Mouse (Mus musculus) hindbrain, embryonic 15.5 days (tissue): ENCODE results near the gene Gm20855. TPM values are rescaled to one million over a fixed set of nuclear protein-coding genes. Genes with fewer than 3 reads are reported as not detected.
"Not testable (repeated sequence)": the region's sequence is repeated elsewhere in the genome, so short reads cannot be mapped to it uniquely, and the experiment has no call there.

Source experiments
- ATAC-seq: fragments of 200-750 bp; cut with Nextera tagmentation; 2 replicates; pipeline ENCODE4 v1.8.0; 2017; ENCODE audit warnings: low read depth, moderate number of reproducible peaks, moderate TSS enrichment; ENCODE audit not compliant: low FRiP score
- H3K27ac ChIP-seq: fragments of 300-500 bp; sonication (generic); replicated peaks from 2 replicates; pipeline ENCODE4 v1.5.1; 2015; ENCODE audit warnings: mild to moderate bottlenecking, inconsistent platforms
- H3K27me3 ChIP-seq: fragments of 300-500 bp; sonication (generic); 2 replicates; pipeline ENCODE4 v1.6.1; 2015; ENCODE audit warnings: control low read depth, inconsistent platforms
- H3K36me3 ChIP-seq: fragments of 300-500 bp; sonication (generic); 2 replicates; pipeline ENCODE4 v1.6.1; 2015; ENCODE audit warnings: control low read depth, inconsistent platforms
- H3K4me1 ChIP-seq: fragments of 300-500 bp; sonication (generic); replicated peaks from 2 replicates; pipeline ENCODE4 v1.6.1; 2015; ENCODE audit warnings: control low read depth, inconsistent platforms
- H3K4me2 ChIP-seq: fragments of 300-500 bp; sonication (generic); 2 replicates; pipeline ENCODE4 v1.6.1; 2015; ENCODE audit warnings: moderate library complexity, mild to moderate bottlenecking, inconsistent platforms
- H3K4me3 ChIP-seq: fragments of 300-500 bp; sonication (generic); 2 replicates; pipeline ENCODE4 v1.5.1; 2015; ENCODE audit warnings: mild to moderate bottlenecking, inconsistent platforms
- H3K9ac ChIP-seq: fragments of 300-500 bp; sonication (generic); 2 replicates; pipeline ENCODE4 v1.6.1; 2015; ENCODE audit warnings: inconsistent platforms
- H3K9me3 ChIP-seq: fragments of 300-500 bp; sonication (generic); 2 replicates; pipeline ENCODE4 v1.6.1; 2016; ENCODE audit warnings: control low read depth, inconsistent platforms
- WGBS: fragments of 180-500 bp; shearing (Covaris S2); methylation state at CpG from one replicate; pipeline ENCODE4 v1.1.7; 2015; 5-methylcytosine and 5-hydroxymethylcytosine counted together
- polyA plus RNA-seq: library from polyadenylated mRNA; unstranded; fragments of >200 nt; fragmentation: Nextera tagmentation; extraction: Ambion mirVana; gene quantifications from 2 replicates; pipeline ENCODE4 v1.2.1, GENCODE M21; 2015

Gene Gm20855
- not detected in 2 replicates for polyA plus RNA-seq

GRCm38 (mm10) chrY:35131733-35132132 lies at the start of gene Gm20855:
Gene Gm20855, minus strand, starts transcription at chrY:35131833.
- not testable (repeated sequence) for H3K4me1 ChIP-seq, H3K4me3 ChIP-seq, H3K9me3 ChIP-seq, H3K27me3 ChIP-seq, H3K9ac ChIP-seq, H3K4me2 ChIP-seq, H3K27ac ChIP-seq, ATAC-seq, H3K36me3 ChIP-seq
- no CpG with 5 or more reads among the region's 6 CpGs for WGBS
